Mouse (Mus musculus) midbrain, embryonic 13.5 days (tissue): ENCODE results near the gene Ctdnep1. TPM values are rescaled to one million over a fixed set of nuclear protein-coding genes. Genes with fewer than 3 reads are reported as not detected.
"Not testable (repeated sequence)": the region's sequence is repeated elsewhere in the genome, so short reads cannot be mapped to it uniquely, and the experiment has no call there.

Experiments used
- ATAC-seq: fragments of 200-750 bp; cut with Nextera tagmentation; 2 replicates; pipeline ENCODE4 v1.8.0; 2017; ENCODE audit warnings: mild to moderate bottlenecking, moderate TSS enrichment, moderate library complexity
- H3K27ac ChIP-seq: fragments of 300-500 bp; sonication (generic); 2 replicates; pipeline ENCODE4 v1.5.1; 2015; ENCODE audit warnings: inconsistent platforms, mild to moderate bottlenecking, moderate library complexity
- H3K27me3 ChIP-seq: fragments of 300-500 bp; sonication (generic); 2 replicates; pipeline ENCODE4 v1.6.1; 2015; ENCODE audit warnings: mild to moderate bottlenecking, inconsistent platforms
- H3K36me3 ChIP-seq: fragments of 300-500 bp; sonication (generic); 2 replicates; pipeline ENCODE4 v1.6.1; 2015; ENCODE audit warnings: mild to moderate bottlenecking, inconsistent platforms
- H3K4me1 ChIP-seq: fragments of 300-500 bp; sonication (generic); replicated peaks from 2 replicates; pipeline ENCODE4 v1.6.1; 2015; ENCODE audit warnings: inconsistent platforms
- H3K4me2 ChIP-seq: fragments of 300-500 bp; sonication (generic); replicated peaks from 2 replicates; pipeline ENCODE4 v1.6.1; 2015; ENCODE audit warnings: moderate library complexity, mild to moderate bottlenecking, inconsistent platforms
- H3K4me3 ChIP-seq: fragments of 300-500 bp; sonication (generic); replicated peaks from 2 replicates; pipeline ENCODE4 v1.5.1; 2015; ENCODE audit warnings: mild to moderate bottlenecking, inconsistent platforms
- H3K9ac ChIP-seq: fragments of 300-500 bp; sonication (generic); replicated peaks from 2 replicates; pipeline ENCODE4 v1.6.1; 2015; ENCODE audit warnings: mild to moderate bottlenecking, inconsistent platforms
- H3K9me3 ChIP-seq: fragments of 300-500 bp; sonication (generic); 2 replicates; pipeline ENCODE4 v1.6.1; 2016; ENCODE audit warnings: mild to moderate bottlenecking, inconsistent platforms
- WGBS: fragments of 180-500 bp; shearing (Covaris S2); methylation state at CpG from one replicate; pipeline ENCODE4 v1.1.7; 2015; 5-methylcytosine and 5-hydroxymethylcytosine counted together
- polyA plus RNA-seq: library from polyadenylated mRNA; unstranded; fragments of >200 nt; fragmentation: Nextera tagmentation; extraction: Ambion mirVana; gene quantifications from 2 replicates; pipeline ENCODE4 v1.2.1, GENCODE M21; 2015

The Ctdnep1 gene
- polyA plus RNA-seq, 1 experiment from 2014 or later = 22.9 TPM

GRCm38 (mm10) chr11:70016177-70016576, 35.2 kb downstream of the Ctdnep1 start:
- not testable (repeated sequence) for H3K27me3 ChIP-seq, H3K9me3 ChIP-seq, H3K4me3 ChIP-seq, H3K9ac ChIP-seq, ATAC-seq, H3K27ac ChIP-seq, H3K4me2 ChIP-seq
- WGBS = 77% methylated on average over 2 of the region's 2 CpGs
- Histone ChIP-seq H3K36me3 (peaks cover 24% of the 10 kb centered on the region), H3K4me1 (peaks cover 56% of the 10 kb centered on the region)

GRCm38 (mm10) chr11:70016669-70017068, 35.7 kb downstream of the Ctdnep1 start, which contains the start of gene Dlg4:
TSS of gene Dlg4 (plus strand) at chr11:70016942.
- no peak for ATAC-seq
- H3K4me1 ChIP-seq = peaks cover 56% of the 10 kb centered on the region
- WGBS = 57% methylated on average over 3 of the region's 3 CpGs
- peak within 1 kb of the TSS; percentile 92 for H3K9ac ChIP-seq
- H3K4me3 ChIP-seq = peak within 1 kb of the TSS; percentile 78
- H3K4me2 ChIP-seq = peak within 1 kb of the TSS; percentile 91
- H3K27ac ChIP-seq = peak within 1 kb of the TSS; percentile 97
- no peaks in the 10 kb centered on the region for H3K9me3 ChIP-seq
- no peaks in the 10 kb centered on the region for H3K27me3 ChIP-seq
- peaks cover 19% of the 10 kb centered on the region for H3K36me3 ChIP-seq

GRCm38 (mm10) chr11:70017199-70017767, 36.3 kb downstream of the Ctdnep1 start:
- H3K27me3 ChIP-seq = no peaks in the 10 kb centered on the region
- H3K4me2 ChIP-seq = peak overlapping the region; percentile 91
- WGBS = 29% methylated on average over 7 of the region's 7 CpGs
- no peak for ATAC-seq
- H3K4me3 ChIP-seq = peak overlapping the region; percentile 78
- peaks cover 60% of the 10 kb centered on the region for H3K4me1 ChIP-seq
- peak overlapping the region; percentile 97 for H3K27ac ChIP-seq
- peak overlapping the region; percentile 92 for H3K9ac ChIP-seq
- no peaks in the 10 kb centered on the region for H3K9me3 ChIP-seq
- H3K36me3 ChIP-seq = peaks cover 13% of the 10 kb centered on the region

DNA sequence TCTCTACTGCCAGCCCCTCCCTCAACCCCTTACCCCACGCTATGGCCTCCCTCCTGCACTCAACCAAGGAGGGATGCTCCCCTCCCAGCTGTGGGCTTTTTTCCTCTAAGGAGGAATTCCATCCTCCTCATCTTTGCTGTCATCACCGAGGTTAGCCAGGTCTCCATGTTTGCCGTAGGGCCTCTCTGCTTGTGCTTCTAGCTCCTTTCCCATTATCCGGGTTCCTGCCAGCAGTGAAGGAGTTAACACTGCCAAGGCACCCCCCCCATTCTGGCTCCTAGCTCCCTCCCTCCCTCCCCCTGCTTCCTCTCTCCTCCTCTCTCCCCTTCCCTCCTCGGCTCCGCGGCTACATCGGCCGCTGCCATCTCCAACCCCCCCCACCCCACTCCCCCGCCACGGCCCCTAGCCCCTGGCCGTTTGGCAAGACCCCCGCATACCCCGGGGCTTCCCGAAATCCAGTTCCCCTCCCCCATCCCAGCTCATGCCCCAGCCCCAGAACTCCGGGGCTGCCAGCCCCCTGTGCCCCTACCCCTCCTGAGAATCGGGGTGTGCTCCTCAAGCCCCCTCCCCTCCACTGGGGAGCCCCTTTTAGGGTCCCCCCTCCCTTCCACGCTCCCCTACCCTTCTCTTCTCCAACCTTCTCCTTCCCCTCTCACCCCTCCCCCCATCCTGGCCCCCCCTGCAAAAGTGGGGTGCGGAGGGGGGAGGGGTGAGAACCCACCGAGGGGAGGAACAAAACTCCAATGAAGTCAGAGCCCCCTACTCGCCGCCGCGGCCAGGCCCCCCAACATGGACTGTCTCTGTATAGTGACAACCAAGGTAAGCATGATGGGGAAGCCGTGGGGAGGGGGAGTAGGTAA, 37.4 kb downstream of the Ctdnep1 start:
- H3K4me1 ChIP-seq = peaks cover 71% of the 10 kb centered on the region
- H3K27me3 ChIP-seq = no peaks in the 10 kb centered on the region
- H3K27ac ChIP-seq = peak overlapping the region; percentile 97
- H3K4me2 ChIP-seq = peak overlapping the region; percentile 91
- ATAC-seq = no peak
- peak overlapping the region; percentile 78 for H3K4me3 ChIP-seq
- no peaks in the 10 kb centered on the region for H3K9me3 ChIP-seq
- under 1% methylated on average over 25 of the region's 25 CpGs for WGBS
- peak overlapping the region; percentile 92 for H3K9ac ChIP-seq
- peaks cover 3% of the 10 kb centered on the region for H3K36me3 ChIP-seq

GRCm38 (mm10) chr11:70019495-70020021, 38.6 kb downstream of the Ctdnep1 start:
- WGBS = 9% methylated on average over 2 of the region's 2 CpGs
- Histone ChIP-seq H3K4me3 (peak overlapping the region; percentile 78), H3K9ac (peak overlapping the region; percentile 92), H3K36me3 (no peaks in the 10 kb centered on the region), H3K4me2 (peak overlapping the region; percentile 91), H3K4me1 (peaks cover 76% of the 10 kb centered on the region), H3K27me3 (no peaks in the 10 kb centered on the region), H3K27ac (peak overlapping the region; percentile 97), H3K9me3 (no peaks in the 10 kb centered on the region)
- no peak for ATAC-seq

DNA sequence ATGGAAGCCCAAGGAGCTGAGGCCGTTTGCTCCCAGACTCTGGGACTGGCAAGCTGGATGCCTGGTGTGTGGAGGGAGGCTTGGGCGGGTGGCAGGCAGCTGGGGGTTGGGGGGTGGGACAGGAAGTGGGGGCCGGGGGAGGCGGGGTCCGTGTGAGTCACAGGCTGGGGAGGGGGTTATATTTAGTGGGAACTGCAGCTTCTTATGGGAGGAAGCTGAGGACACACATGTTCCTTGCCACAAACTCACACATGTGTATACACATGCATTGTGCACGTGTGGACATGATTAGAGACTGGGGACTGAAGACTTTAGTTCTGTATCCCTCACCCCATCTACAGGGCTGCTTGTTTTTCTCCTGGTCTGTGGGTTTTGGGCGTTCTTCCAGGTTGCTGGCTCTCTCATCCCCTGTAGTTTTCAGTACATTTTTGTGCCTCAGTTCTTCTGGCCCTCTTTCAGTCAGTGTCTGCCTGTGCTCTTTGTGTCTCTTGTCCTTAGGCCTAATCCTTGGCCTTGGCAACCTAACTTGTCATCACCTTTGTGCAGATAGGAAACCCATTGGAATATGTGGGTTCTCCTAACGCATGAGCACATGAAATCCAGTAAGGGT, 39.2 kb downstream of the Ctdnep1 start:
- Histone ChIP-seq H3K4me2 (peak overlapping the region; percentile 91), H3K4me1 (peaks cover 77% of the 10 kb centered on the region), H3K27ac (peak overlapping the region; percentile 97), H3K36me3 (no peaks in the 10 kb centered on the region), H3K4me3 (peak overlapping the region; percentile 78), H3K9ac (peak overlapping the region; percentile 92), H3K27me3 (no peaks in the 10 kb centered on the region), H3K9me3 (no peaks in the 10 kb centered on the region)
- ATAC-seq = no peak
- 15% methylated on average over 8 of the region's 8 CpGs for WGBS

GRCm38 (mm10) chr11:70020731-70021263, 39.8 kb downstream of the Ctdnep1 start:
- Histone ChIP-seq H3K9me3 (no peaks in the 10 kb centered on the region), H3K27ac (peak overlapping the region; percentile 97), H3K4me2 (peak overlapping the region; percentile 91), H3K27me3 (no peaks in the 10 kb centered on the region), H3K4me3 (peak overlapping the region; percentile 78), H3K9ac (peak overlapping the region; percentile 92), H3K4me1 (peaks cover 78% of the 10 kb centered on the region), H3K36me3 (no peaks in the 10 kb centered on the region)
- peak; percentile 85 for ATAC-seq
- 0% methylated on average over 8 of the region's 8 CpGs for WGBS

- H3K4me2 ChIP-seq = peak overlapping the region; percentile 91
- WGBS = under 1% methylated on average over 40 of the region's 40 CpGs
Measured at GRCm38 (mm10) chr11:70021264-70022132, 40.5 kb downstream of the Ctdnep1 start.

GRCm38 (mm10) chr11:70023481-70024150, 42.7 kb downstream of the Ctdnep1 start:
- Histone ChIP-seq H3K4me2 (peak overlapping the region; percentile 59), H3K27ac (peak overlapping the region; percentile 69), H3K36me3 (no peaks in the 10 kb centered on the region), H3K4me1 (peaks cover 89% of the 10 kb centered on the region), H3K9me3 (no peaks in the 10 kb centered on the region), H3K27me3 (no peaks in the 10 kb centered on the region), H3K4me3 (peak overlapping the region; percentile 40), H3K9ac (peak overlapping the region; percentile 52)
- ATAC-seq = no peak
- 6% methylated on average over 19 of the region's 29 CpGs for WGBS

More at GRCm38 (mm10) chr11:70021264-70022132, 40.5 kb downstream of the Ctdnep1 start:
- no peaks in the 10 kb centered on the region for H3K36me3 ChIP-seq
- peak; percentile 58 for ATAC-seq
- H3K4me1 ChIP-seq = peaks cover 85% of the 10 kb centered on the region
- H3K4me3 ChIP-seq = peak overlapping the region; percentile 78
- H3K27me3 ChIP-seq = no peaks in the 10 kb centered on the region
- no peaks in the 10 kb centered on the region for H3K9me3 ChIP-seq
- peak overlapping the region; percentile 92 for H3K9ac ChIP-seq
- H3K27ac ChIP-seq = peak overlapping the region; percentile 97

GRCm38 (mm10) chr11:70024151-70024514, 43.2 kb downstream of the Ctdnep1 start:
- Histone ChIP-seq H3K4me1 (peaks cover 88% of the 10 kb centered on the region), H3K27ac (peak overlapping the region; percentile 69), H3K4me3 (peak overlapping the region; percentile 40), H3K4me2 (peak overlapping the region; percentile 59), H3K36me3 (no peaks in the 10 kb centered on the region), H3K27me3 (no peaks in the 10 kb centered on the region), H3K9ac (peak overlapping the region; percentile 52), H3K9me3 (no peaks in the 10 kb centered on the region)
- no peak for ATAC-seq
- WGBS = 11% methylated on average over 6 of the region's 6 CpGs
